Mouse (Mus musculus) hindbrain, embryonic 12.5 days (tissue): ENCODE measurements around the gene Psmd11. TPM values are rescaled to one million over a fixed set of nuclear protein-coding genes. Genes with fewer than 3 reads are reported as not detected.
"Not testable (repeated sequence)": the region's sequence is repeated elsewhere in the genome, so short reads cannot be mapped to it uniquely, and the experiment has no call there.

Source experiments
- ATAC-seq: fragments of 200-750 bp; cut with Nextera tagmentation; 2 replicates; pipeline ENCODE4 v1.8.0; 2017; ENCODE audit warnings: moderate TSS enrichment; ENCODE audit not compliant: low FRiP score
- H3K27ac ChIP-seq: fragments of 300-500 bp; sonication (generic); 2 replicates; pipeline ENCODE4 v1.5.1; 2016; ENCODE audit warnings: mild to moderate bottlenecking
- H3K27me3 ChIP-seq: fragments of 300-500 bp; sonication (generic); 2 replicates; pipeline ENCODE4 v1.6.1; 2016; ENCODE audit warnings: mild to moderate bottlenecking
- H3K36me3 ChIP-seq: fragments of 300-500 bp; sonication (generic); 2 replicates; pipeline ENCODE4 v1.6.1; 2016; ENCODE audit warnings: mild to moderate bottlenecking
- H3K4me1 ChIP-seq: fragments of 300-500 bp; sonication (generic); 2 replicates; pipeline ENCODE4 v1.6.1; 2016
- H3K4me2 ChIP-seq: fragments of 300-500 bp; sonication (generic); replicated peaks from 2 replicates; pipeline ENCODE4 v1.6.1; 2016; ENCODE audit warnings: mild to moderate bottlenecking
- H3K4me3 ChIP-seq: fragments of 300-500 bp; sonication (generic); 2 replicates; pipeline ENCODE4 v1.5.1; 2016; ENCODE audit warnings: mild to moderate bottlenecking
- H3K9ac ChIP-seq: fragments of 300-500 bp; sonication (generic); 2 replicates; pipeline ENCODE4 v1.6.1; 2016; ENCODE audit warnings: mild to moderate bottlenecking, moderate library complexity
- H3K9me3 ChIP-seq: fragments of 300-500 bp; sonication (generic); replicated peaks from 2 replicates; pipeline ENCODE4 v1.6.1; 2016; ENCODE audit warnings: mild to moderate bottlenecking
- WGBS: fragments of 180-500 bp; shearing (Covaris S2); methylation state at CpG from one replicate; pipeline ENCODE4 v1.1.7; 2016; 5-methylcytosine and 5-hydroxymethylcytosine counted together
- polyA plus RNA-seq: library from polyadenylated mRNA; unstranded; fragments of >200 nt; fragmentation: Nextera tagmentation; extraction: Ambion mirVana; gene quantifications from 2 replicates; pipeline ENCODE4 v1.2.1, GENCODE M21; 2016

Psmd11 gene
- polyA plus RNA-seq, 1 experiment from 2014 or later, result 330 TPM

DNA sequence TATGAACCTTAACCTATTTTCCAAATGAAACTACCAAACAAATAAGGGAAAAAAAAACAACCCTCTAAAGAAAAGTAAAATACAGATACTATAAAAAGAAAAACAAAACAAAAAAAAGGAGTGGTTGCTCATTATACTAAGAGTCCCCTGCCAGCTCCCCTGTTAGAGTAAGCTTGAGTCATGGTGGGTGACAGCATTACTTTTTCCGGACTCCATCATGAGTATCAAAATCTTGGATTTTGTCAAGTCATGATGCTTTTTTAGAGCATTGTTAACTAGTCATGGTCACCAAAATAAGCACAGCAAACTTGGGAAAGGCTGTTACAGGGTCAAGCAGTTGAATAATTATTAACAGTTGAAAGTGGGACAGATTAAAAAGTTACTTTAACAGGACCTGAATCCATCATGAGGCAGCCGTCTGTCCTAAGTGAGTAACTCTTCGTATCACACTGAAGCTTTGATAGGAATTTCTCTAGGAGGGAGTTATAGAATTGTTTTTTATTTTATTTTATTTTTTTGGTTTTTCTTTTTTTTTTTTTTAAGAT, 2.0 kb downstream of the Psmd11 start:
- no peak overlapping the region for H3K27ac ChIP-seq

DNA sequence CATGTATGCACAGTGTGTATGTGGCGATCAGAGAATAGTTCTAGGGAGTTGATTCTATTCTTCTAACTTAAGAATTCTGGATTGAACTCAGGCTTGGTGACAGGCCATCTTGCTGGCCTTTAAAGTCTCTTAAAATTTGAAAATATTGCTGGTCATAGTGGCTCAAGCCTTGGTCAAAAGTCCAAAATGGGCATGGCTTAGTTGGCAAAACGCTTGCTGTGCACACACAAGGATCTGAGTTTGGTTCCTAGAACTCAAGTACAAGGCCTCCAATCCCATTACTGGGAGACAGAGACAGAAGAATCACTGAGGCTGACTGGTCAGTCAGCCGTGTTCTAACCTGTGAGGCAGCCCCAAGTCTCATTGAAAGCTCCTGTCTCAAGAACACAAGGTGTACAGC, 18.5 kb downstream of the Psmd11 start:
- Histone ChIP-seq H3K27me3 (no peaks in the 10 kb centered on the region), H3K4me2 (no peak overlapping the region), H3K4me1 (no peaks in the 10 kb centered on the region), H3K27ac (no peak overlapping the region), H3K4me3 (no peak overlapping the region), H3K9ac (no peak overlapping the region), H3K36me3 (peaks cover 56% of the 10 kb centered on the region), H3K9me3 (no peaks in the 10 kb centered on the region)
- no peak for ATAC-seq
- WGBS, result 98% methylated on average over 3 of the region's 3 CpGs

More for the DNA sequence above, 2.0 kb downstream of the Psmd11 start:
- H3K4me3 ChIP-seq, result no peak overlapping the region
- peaks cover 27% of the 10 kb centered on the region for H3K36me3 ChIP-seq
- H3K27me3 ChIP-seq, result no peaks in the 10 kb centered on the region
- peaks cover 9% of the 10 kb centered on the region for H3K4me1 ChIP-seq
- H3K4me2 ChIP-seq, result no peak overlapping the region
- WGBS, result 95% methylated on average over 3 of the region's 3 CpGs
- H3K9me3 ChIP-seq, result no peaks in the 10 kb centered on the region
- no peak for ATAC-seq
- H3K9ac ChIP-seq, result no peak overlapping the region

DNA sequence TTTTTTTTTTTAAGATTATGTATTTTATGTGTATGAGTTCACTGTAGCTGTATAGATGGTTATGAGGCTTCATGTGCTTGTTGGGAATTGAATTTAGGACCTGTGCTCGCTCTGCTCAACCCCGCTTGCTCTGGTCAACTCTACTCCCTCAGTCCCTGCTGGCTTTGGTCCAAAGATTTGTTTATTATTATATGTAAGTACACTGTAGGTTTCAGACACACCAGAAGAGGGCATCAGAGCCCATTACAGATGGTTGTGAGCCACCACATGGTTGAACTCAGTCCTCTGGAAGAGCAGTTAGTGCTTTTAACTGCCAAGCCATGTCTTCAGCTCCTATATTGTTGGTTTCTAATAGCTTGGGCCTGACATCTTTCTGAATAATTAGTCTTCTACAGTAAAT, 21.4 kb downstream of the Psmd11 start:
- no peak for ATAC-seq
- Histone ChIP-seq H3K4me2 (no peak overlapping the region), H3K9ac (no peak overlapping the region), H3K4me1 (no peaks in the 10 kb centered on the region), H3K4me3 (no peak overlapping the region), H3K36me3 (peaks cover 52% of the 10 kb centered on the region), H3K9me3 (no peaks in the 10 kb centered on the region), H3K27ac (no peak overlapping the region), H3K27me3 (no peaks in the 10 kb centered on the region)
- 95% methylated on average over 2 of the region's 2 CpGs for WGBS

DNA sequence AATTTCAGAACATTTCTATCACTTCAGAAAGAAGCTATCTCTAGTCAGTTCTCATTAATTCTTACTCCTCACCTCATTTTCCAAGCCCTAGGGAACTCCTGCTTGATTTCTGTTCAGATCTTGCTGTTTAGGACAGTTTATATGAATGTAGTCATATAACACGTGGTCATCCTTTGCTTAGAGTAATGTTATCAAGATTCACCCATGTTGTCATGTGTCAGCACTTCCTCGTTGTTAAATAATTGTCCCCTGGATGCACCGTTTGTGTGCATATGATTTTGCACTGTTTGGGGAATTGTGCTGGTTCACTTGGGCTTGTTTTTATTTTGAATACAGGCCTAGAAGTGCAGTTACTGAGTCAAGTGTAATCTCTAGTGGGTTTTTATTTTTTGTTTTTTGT, 23.8 kb downstream of the Psmd11 start:
- Histone ChIP-seq H3K4me1 (no peaks in the 10 kb centered on the region), H3K27ac (no peak overlapping the region), H3K9ac (no peak overlapping the region), H3K27me3 (no peaks in the 10 kb centered on the region), H3K4me3 (no peak overlapping the region), H3K9me3 (no peaks in the 10 kb centered on the region), H3K4me2 (no peak overlapping the region), H3K36me3 (peaks cover 46% of the 10 kb centered on the region)
- no peak for ATAC-seq
- 91% methylated on average over 3 of the region's 3 CpGs for WGBS

DNA sequence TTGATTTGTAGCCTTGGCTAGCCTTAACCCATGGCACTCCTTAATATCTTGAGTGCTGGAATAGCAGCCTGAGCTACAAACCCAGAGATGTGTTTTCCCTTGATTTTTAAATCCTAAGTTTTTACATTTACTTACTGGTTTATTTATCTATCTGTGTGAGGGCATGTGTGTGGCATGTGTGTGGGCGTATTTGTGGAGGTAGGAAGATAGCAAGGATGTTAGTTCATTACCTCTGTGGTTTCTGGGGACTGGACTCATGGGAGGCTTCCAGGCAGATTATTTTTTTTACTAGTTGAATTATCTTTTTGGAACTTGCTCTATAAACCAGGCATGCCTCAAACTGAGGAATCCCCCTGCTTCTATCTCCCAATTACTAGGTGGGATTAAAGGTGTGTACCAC, 24.8 kb downstream of the Psmd11 start:
- H3K36me3 ChIP-seq, result peaks cover 48% of the 10 kb centered on the region
- H3K4me1 ChIP-seq, result no peaks in the 10 kb centered on the region
- H3K4me2 ChIP-seq, result no peak overlapping the region
- no peak overlapping the region for H3K9ac ChIP-seq
- 95% methylated on average over 1 of the region's 1 CpGs for WGBS
- ATAC-seq, result no peak
- no peaks in the 10 kb centered on the region for H3K9me3 ChIP-seq
- no peaks in the 10 kb centered on the region for H3K27me3 ChIP-seq
- no peak overlapping the region for H3K27ac ChIP-seq
- no peak overlapping the region for H3K4me3 ChIP-seq

DNA sequence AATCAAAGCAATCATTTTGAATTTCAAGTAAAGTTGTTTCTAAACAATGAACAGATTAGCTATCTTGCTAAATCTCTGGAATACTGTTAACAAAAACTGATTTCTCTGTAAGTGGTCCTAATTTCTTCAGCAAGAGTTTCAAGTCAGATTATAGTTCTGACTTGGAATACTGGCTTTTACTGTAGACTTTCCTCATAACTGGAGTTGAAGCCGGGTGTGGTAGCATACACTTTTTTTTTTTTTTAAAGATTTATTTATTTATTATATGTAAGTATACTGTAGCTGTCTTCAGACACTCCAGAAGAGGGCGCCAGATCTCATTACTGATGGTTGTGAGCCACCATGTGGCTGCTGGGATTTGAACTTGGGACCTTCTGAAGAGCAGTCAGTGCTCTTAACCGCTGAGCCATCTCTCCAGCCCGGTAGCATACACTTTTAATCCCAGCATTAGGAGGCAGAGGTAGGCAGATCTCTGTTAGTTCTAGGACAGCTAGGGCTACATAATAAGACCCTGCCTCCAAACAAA, 35.3 kb downstream of the Psmd11 start:
- H3K4me1 ChIP-seq, H3K27ac ChIP-seq, H3K27me3 ChIP-seq, H3K9ac ChIP-seq, H3K4me2 ChIP-seq, H3K4me3 ChIP-seq, H3K9me3 ChIP-seq, ATAC-seq: not testable (repeated sequence)
- H3K36me3 ChIP-seq, result peaks cover 76% of the 10 kb centered on the region
- 94% methylated on average over 4 of the region's 4 CpGs for WGBS

DNA sequence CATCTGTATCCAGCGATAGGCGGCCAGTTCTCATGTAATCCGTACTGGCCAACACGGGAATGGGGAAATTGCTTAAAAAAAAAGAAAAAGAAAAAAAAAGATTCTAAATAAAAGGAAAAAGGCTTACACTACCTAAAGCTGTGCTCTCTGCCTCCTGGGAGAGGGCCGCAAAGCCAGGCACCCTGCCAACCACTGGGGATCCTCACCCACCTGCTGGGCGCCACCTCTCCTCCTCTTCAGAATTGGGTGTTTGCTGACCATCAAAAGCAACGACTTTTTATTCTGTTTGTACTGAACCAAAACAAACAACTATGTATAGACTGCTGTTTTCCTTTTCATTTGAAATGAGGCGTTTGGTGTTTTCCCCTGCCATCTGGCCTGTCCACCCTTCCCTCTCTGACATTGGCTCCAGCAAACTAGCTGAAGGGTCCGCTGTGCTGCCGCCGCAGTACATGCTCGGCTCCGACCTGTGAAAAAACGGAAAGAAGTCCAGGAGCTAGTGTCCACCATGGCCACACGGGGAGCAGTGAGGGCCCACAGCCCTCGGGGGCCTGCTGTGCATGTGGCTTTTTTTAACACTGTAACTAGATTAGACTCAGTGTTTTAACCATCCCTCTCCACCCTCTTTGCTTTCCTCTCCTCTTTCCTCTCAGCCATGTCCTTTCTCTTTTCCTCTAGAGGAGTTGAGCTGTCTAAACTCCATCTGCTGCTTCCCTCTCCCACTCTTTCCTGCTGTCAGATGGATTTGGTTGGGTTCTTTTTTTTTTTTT, 43.6 kb downstream of the Psmd11 start:
- no peak for ATAC-seq
- Histone ChIP-seq H3K27me3 (peaks cover 20% of the 10 kb centered on the region), H3K4me1 (peaks cover 8% of the 10 kb centered on the region; the same call in 1 of the 2 replicates), H3K9ac (no peak overlapping the region), H3K36me3 (peaks cover 58% of the 10 kb centered on the region), H3K27ac (no peak overlapping the region), H3K9me3 (no peaks in the 10 kb centered on the region), H3K4me3 (no peak overlapping the region), H3K4me2 (no peak overlapping the region)
- WGBS, result 84% methylated on average over 16 of the region's 16 CpGs

DNA sequence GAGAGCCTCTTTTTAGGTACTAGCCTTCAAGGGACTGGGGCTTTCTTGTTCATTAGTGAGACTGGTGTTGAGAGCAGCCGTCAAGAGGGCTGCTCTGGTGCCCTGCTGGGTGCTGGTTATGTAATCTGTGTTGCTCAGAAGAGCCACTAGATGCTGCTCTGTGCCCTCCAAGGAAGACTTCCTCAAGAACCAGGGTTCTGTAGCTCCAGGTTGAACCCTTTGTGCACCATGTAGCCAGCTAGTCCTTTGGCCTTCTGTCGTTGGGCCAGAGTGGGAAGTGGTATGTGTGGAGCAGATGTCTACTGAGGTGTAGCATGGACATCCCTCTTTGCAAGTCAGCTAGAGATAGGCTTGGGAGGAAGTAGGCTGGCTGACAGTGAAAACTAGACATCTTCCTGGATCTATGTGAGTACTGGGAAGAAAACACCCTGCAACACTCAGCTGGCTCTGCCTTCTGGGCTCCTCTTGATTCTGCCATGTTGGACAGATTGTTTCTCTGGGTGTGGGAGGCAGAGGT, 45.8 kb downstream of the Psmd11 start:
- Histone ChIP-seq H3K4me2 (no peak overlapping the region), H3K4me1 (peaks cover 20% of the 10 kb centered on the region), H3K27me3 (peaks cover 24% of the 10 kb centered on the region), H3K9me3 (no peaks in the 10 kb centered on the region), H3K9ac (no peak overlapping the region), H3K36me3 (peaks cover 38% of the 10 kb centered on the region), H3K4me3 (no peak overlapping the region), H3K27ac (no peak overlapping the region)
- no peak for ATAC-seq
- 48% methylated on average over 2 of the region's 2 CpGs for WGBS

DNA sequence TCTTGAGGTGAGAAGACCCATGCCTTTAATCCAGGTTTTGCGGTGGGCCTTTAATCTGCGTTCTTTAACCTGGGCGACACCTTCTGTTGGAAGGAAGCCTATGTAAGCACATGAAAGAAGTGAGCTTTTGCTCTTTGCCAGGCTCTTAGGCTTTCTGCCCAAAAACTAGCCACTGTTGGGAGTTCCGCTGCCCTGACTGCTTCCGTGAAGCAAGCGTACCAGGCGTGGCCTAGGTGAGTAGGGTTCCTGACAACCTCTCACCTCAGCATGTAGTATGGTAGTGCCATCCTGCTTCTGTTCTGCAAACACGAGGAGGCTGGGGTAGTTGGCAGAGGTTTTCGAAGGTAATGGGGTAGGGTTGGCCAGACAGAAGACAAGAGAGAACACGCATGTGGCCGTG, 46.4 kb downstream of the Psmd11 start:
- Histone ChIP-seq H3K36me3 (peaks cover 34% of the 10 kb centered on the region), H3K9me3 (no peaks in the 10 kb centered on the region), H3K4me1 (peaks cover 26% of the 10 kb centered on the region), H3K4me2 (no peak overlapping the region), H3K4me3 (no peak overlapping the region), H3K9ac (no peak overlapping the region), H3K27ac (no peak overlapping the region), H3K27me3 (peaks cover 24% of the 10 kb centered on the region)
- WGBS, result 94% methylated on average over 11 of the region's 11 CpGs
- no peak for ATAC-seq

DNA sequence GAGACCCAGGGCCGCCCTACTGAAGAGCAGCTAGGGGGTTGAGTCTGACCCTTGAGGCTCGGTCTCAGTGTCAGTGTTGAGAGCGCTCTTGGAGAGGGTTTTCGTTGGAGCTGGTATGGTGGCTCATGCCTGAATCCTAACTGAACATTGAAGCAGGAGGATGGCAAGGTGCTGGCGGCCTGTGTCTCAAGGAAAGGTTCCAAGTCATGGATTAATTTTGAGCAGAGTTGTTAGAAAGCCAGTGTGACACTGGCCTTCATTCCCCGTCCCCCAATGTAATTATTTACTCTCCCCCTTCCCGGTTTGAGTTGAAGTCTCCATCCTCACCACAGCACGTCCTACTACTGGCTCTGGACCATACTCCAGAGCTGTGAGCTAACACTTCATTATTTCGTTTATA, 47.1 kb downstream of the Psmd11 start:
- Histone ChIP-seq H3K27me3 (peaks cover 24% of the 10 kb centered on the region), H3K4me1 (peaks cover 29% of the 10 kb centered on the region), H3K9me3 (no peaks in the 10 kb centered on the region), H3K4me3 (no peak overlapping the region), H3K9ac (no peak overlapping the region), H3K36me3 (peaks cover 30% of the 10 kb centered on the region), H3K27ac (peak overlapping the region; percentile 98), H3K4me2 (no peak overlapping the region)
- 82% methylated on average over 9 of the region's 9 CpGs for WGBS
- no peak for ATAC-seq

DNA sequence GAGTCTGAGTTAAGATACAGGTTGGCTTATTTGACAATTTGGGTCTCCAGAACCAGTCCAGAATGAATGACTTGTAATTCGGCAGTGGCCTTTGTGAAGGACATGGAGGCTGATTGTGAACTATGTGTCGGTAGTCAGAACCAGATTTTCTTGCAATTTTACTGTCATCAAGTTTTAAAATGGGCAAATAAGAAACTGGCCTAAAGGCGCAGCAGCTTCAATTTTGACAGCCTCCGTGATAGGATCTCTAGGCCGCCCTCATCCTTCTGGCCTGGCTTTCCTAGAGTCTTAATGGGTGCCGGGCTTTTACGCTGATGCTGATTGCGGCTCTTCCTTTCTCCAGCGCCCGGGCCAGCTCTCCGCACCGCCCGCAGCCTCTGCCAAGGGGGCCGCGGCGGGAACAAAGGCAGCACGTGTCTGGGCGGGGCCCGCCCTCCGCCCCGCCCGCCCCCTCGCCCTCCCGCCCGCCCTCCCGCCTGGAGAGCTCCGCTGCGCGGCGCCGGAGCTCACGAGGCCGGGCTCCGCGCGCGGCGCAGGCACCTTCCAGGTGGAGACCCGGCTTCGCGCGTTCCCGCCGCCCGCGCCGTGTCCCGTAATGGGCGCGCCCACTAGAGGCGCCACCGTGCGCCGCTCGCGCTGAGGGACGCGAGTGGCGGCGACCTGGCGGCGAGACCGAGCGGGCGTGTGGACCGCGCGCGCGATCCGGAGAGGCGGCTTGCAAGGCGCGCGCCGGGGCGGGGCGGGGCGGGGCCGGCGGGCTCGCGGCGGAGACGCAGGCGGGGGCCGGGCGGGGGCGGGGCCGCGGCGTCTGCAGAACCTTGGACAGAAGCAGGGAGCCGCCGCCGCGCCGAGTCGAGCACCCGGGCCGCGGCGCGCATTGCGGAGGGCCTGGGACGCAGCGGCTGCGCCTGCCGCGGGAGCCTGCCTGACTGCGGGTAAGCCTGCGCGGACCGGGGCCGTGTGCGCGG, 48.1 kb downstream of the Psmd11 start, which contains the start of gene Cdk5r1:
Gene Cdk5r1, plus strand, starts transcription at position 802 of the 968 bp plus-strand sequence.
- peaks cover 26% of the 10 kb centered on the region for H3K27me3 ChIP-seq
- H3K36me3 ChIP-seq, result peaks cover 23% of the 10 kb centered on the region
- under 1% methylated on average over 60 of the region's 116 CpGs for WGBS

More for the DNA sequence above, 48.1 kb downstream of the Psmd11 start, which contains the start of gene Cdk5r1:
- peak within 1 kb of the TSS; percentile 98 for H3K27ac ChIP-seq
- H3K9me3 ChIP-seq, result no peaks in the 10 kb centered on the region
- peak within 1 kb of the TSS; percentile 88 for H3K4me2 ChIP-seq
- H3K4me1 ChIP-seq, result peaks cover 35% of the 10 kb centered on the region
- H3K4me3 ChIP-seq, result peak within 1 kb of the TSS; percentile 72
- peak within 1 kb of the TSS; percentile 95 for H3K9ac ChIP-seq
- peak; percentile 90 for ATAC-seq
